Mouse (Mus musculus) G1E (cell line): ENCODE data around the gene Scamp3.

Source experiments
- CTCF ChIP-seq: IDR thresholded peaks from 2 replicates; pipeline ENCODE4 v1.5.1; 2012; ENCODE audit warnings: low read depth, low read length, inconsistent platforms, mixed read lengths
- TAL1 ChIP-seq: conservative IDR thresholded peaks from 2 replicates; pipeline ENCODE4 v1.6.1; 2012; ENCODE audit warnings: low read depth, low read length, inconsistent platforms, mixed read lengths

- TF ChIP-seq CTCF (no peak), TAL1 (no peak)
Observed at GRCm38 (mm10) chr3:89188478-89188875, 11.2 kb downstream of the Scamp3 start.
